Mouse (Mus musculus): ENCODE data around the gene Defb43.

Gene Defb43

GRCm38 (mm10) chr14:63011471-63011870 is at the start of gene Defb43:
Defb43 (plus strand) TSS chr14:63011771.
- DNase-seq = no peak

DNA sequence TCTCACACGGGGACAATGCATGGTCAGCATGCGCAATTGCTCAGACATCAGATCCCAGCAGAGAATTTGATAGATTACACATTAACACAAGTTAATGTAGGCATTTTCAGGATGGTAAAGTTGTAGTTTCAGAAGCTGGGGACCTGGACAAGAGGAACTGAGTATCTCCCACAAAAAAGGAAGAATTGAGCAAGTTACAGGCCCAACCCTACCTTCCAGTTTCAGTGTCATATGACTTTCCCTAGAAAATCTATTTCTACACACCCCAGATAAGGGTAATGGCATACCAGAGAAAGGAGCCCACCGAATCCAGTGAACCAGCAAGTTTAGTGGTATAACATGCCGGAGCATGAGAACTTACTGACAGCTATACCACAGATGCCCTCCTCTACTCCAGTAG is 47.9 kb upstream of the Defb43 start:
- no peak for DNase-seq

DNA sequence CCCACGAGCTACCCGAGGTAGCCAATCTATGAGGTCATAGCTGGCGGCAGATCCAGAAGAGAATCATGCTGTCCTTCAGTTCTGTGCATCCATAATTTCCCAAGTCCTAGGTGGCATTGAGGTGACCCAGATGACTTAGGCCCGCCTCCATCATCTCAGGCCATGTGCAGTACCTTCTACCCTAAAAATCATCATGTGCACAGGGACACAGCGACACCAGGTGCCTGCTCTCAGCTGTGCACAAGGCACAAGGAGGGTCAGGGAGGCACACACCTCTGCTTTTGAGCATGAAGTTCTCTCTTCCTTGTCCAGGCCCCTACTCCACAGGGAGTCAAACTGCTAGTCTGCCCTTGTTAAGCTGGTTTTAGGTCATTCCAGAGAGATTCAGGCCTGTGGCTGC is 46.2 kb upstream of the Defb43 start:
- DNase-seq = no peak

DNA sequence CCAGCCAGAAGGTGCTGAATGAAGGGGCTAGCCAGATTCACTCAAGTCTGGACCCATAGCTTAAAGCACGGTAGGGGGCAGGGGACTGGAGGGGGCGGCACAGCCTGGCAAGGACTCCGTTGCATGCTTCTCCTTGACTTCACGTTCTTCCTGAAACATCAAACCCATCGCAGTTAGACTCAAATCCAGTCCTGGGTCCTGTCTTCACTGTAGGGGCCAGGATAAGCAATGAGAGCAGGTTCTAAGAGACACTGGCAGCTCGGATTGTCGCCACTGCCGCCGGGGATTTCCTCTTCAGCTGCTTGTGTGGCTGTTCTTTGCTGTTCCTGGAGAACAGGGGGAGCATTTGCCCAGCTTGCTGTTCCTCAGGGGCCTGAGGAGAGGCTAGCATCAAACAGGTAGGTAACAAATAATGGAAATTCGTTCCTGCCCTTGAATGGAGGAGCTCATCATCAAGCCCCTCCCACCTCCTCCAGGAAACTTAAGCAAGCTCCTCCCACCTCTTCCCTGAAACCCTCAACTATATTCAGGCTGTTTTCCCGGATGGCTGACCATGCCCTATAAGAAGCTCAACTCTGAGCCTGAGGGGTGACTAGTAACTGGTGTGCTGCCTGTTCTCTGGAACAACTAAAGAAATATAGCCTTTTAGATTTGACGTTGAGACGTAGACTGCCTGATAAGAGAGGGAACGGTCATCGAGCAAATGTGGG is 45.6 kb upstream of the Defb43 start:
- no peak for DNase-seq

GRCm38 (mm10) chr14:62975046-62975445 is 36.5 kb upstream of the Defb43 start:
- peak; percentile 28 for DNase-seq

- DNase-seq = no peak
Measured at GRCm38 (mm10) chr14:62979815-62980214, 31.8 kb upstream of the Defb43 start.

- no peak for DNase-seq
Measured at GRCm38 (mm10) chr14:62984410-62984809, 27.2 kb upstream of the Defb43 start, which contains the start of gene Defb48. Defb48 (minus strand) TSS chr14:62984510.

DNA sequence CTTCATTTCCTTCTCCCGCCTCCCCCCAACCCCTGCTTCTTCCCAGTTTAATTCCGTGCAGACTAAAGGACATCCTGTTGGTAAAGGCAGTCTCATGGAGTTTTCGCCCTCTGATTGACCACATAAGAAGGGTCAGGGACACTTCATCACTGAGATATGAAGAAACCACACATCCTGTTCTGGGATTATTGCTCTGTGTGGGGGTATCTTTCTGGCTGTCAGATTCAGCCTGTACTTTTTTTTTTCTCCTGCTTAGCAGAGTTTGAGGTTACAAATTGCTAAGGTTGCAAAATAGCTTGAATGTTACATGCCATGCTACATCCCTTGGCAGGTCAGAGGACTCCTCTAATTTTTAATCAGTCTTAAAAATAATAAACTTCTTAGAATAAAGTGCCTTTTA is 20.3 kb upstream of the Defb43 start:
- DNase-seq = no peak

DNA sequence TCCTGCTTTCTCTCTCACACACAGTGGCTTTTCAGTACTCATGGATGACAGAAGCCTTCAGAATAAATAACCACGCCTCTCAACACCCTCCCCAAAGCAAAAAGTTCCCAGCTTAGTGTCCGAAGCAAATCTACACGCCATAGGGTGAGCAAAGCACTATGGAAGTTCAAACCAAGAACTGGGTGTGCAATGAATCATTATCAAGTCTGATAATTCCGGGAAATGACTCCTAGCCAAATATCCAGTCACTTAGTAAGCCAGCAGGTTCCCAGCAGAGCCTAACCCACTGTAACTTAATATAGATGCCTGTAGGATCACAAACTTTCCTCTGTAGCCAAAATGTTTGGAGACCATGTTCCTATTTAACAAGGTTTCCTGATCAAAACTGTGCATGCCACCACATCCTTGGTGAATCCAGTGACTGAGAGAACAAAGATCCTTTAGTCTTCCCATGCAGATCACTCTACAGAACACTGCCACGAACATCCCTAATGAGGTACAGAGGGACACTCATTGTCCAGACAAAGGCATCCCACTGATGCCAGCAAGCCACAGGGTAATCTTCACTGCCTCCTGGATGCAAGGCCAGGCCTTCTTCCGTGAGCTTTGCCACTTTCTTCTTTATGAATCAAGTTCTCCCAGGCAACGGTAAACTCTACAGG is 19.6 kb upstream of the Defb43 start:
- peak; percentile 16 for DNase-seq

GRCm38 (mm10) chr14:62997777-62998176 is 13.8 kb upstream of the Defb43 start, which contains the start of gene Defb47:
Defb47 (plus strand) TSS chr14:62998077.
- no peak for DNase-seq

DNA sequence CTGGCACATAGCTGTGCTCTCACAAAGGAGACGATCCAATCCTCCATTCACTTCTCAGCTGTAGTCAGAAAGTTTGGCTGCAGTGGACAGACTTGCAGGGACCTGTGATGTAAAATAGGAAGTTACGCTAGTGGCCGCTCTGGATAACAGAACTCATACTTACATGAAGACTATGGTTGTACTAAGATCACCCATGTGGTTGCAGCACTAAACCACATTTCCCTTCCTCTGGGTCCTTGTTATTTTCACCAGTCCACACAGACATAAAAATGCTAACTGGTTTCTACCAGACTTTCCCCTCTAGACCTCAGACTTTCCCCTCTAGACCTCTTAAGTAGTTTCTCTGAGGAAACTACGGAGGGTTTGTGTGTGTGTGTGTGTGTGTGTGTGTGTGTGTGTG is 12.6 kb upstream of the Defb43 start:
- no peak for DNase-seq

DNA sequence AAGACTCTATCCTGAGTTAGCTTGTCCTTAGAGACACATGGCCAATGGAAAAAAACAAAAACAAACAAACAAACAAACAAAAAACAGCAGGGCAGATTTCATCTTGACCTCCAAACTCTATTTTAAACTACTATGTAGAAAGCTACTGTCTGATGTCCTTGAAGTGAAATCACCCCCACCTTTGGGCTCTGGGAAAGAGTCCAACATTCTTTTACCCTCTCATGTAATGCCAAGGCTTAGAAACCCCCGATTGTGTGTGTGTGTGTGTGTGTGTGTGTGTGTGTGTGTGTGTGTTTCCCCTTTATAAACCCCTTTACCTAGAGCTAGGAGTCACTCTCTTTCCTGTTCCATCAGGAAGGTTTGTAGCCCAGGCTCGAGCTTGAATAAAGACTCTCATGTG is 9.0 kb upstream of the Defb43 start:
- DNase-seq = no peak

DNA sequence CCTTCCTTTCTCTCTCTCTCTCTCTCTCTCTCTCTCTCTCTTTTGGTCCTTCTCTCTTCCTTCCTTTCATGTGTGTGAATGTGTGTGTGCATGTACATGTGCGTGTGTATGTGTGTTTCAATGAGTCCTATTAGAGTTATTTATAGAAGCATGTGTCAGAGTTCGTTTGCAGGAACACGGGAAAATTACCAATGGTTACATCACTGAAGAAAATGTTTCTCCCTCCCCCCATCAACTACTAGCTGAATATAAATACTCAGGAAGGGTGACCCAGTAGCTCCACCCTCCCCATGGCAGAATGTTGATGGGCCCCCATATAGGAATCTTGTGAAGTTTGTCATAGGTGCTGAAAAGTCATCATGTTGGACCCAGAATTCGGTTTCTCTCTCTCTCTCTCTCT is 1.5 kb downstream of the Defb43 start:
- no peak for DNase-seq

DNA sequence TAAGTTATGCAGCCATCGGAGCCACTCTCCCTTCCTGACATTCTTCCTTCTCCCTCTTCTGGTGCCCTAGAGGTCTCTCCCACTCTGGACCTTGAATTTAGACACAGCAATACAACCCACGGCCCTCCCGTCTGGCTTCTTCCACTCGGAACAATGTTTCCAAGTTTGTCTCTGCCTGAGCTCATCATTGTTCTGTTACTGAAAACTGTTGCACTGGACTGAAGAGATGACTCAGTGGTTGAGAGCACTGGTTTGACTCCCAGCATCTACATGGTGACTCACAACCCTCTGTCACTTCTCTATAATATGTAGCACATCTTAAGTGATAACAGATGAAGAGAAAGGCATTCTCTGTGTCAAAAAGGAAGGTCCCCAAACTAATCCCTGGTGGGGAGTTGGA is 3.1 kb downstream of the Defb43 start:
- DNase-seq = no peak

GRCm38 (mm10) chr14:63020524-63021156 is 9.1 kb downstream of the Defb43 start:
- no peak for DNase-seq

DNA sequence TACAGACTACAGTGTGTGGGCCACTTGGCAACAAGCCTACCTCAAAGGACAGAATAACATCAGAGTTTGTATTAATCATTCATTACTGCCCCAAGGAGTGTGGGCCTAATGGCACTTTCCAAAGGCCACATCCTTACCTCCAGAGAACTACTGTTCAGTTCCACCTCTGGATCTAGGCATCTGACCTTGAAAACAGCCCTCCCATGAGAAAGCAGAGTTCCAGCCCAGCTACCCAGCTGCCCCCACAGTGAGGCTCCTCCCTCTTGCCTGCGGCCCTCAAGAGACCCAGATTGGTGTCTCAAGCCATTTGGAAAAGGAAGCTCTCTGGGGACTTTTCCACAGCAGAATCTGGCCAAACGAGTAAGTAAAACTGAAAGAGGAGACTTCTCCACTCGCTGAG is 35.1 kb downstream of the Defb43 start, which contains the start of gene Defb42:
Defb42 (plus strand) TSS at position 301 of the 400 bp plus-strand sequence.
- no peak for DNase-seq

DNA sequence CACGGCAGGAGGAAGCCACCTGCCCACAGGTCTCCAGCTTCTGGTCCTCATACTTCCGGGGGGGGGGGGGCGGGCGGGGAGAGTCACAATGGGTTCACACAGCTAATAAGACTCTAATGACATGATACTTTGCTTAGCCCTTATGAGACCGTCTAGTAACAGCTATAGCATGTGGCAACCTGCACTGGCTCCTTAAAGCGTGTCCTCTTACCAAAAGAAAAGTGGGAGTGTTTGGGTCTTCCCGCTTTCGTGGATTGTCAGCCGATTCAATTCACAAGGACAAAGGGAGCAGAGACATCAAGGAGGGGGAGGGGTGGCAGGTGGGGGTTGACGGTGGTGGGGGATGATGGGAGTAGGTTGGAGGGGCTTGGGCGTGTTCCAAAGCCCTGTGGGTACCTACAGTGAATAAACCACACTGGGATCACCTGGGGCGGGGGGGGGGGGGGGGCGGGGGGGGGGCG is 38.4 kb downstream of the Defb43 start, which contains the start of gene Defb30:
Defb30 (minus strand) TSS at position 51 of the 461 bp plus-strand sequence.
- no peak for DNase-seq

DNA sequence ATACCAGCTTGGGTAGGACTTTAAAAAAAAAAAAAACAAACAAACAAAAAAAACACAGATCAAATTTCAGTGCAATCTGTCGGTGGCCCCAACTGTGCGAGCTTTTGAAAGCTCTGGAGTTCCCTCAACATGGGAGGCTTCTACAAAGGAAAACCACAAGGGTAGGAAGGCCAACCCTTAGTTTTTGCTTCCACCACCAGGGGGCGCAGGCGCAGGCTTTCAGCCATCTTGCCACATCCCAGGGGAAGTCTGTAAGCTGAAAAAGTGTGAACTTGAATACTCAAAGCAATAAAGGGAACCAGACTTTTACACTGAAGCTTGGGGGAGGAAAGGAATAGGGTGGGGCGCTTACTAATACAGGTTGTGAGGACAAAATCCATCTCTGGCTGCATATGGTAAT is 39.2 kb downstream of the Defb43 start:
- DNase-seq = no peak

- DNase-seq = peak; percentile 90
Measured at GRCm38 (mm10) chr14:63054729-63055128, 43.2 kb downstream of the Defb43 start.

- DNase-seq = no peak
Measured at GRCm38 (mm10) chr14:63060361-63060760, 48.8 kb downstream of the Defb43 start.

- DNase-seq = no peak
Measured at GRCm38 (mm10) chr14:63062184-63062583, 50.6 kb downstream of the Defb43 start.

DNA sequence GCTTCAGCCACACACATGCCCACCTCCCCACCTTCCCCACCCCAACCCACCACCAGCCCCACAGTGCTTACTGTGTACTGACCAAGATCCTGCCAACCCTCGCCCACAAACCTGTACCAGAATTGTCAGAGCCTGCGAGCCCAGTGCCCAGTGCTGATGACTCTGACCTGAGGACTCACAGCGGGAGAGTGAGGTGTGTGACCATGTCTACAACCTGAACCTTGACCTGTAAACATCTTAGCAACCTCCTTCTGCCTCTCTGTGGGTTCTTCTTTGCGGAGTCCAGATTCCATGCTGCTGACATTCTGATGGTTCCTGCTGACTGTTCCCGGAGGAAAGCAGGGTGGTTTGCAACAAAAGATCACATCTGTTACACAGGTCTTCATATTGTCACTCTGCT is 53.8 kb downstream of the Defb43 start:
- no peak for DNase-seq

DNA sequence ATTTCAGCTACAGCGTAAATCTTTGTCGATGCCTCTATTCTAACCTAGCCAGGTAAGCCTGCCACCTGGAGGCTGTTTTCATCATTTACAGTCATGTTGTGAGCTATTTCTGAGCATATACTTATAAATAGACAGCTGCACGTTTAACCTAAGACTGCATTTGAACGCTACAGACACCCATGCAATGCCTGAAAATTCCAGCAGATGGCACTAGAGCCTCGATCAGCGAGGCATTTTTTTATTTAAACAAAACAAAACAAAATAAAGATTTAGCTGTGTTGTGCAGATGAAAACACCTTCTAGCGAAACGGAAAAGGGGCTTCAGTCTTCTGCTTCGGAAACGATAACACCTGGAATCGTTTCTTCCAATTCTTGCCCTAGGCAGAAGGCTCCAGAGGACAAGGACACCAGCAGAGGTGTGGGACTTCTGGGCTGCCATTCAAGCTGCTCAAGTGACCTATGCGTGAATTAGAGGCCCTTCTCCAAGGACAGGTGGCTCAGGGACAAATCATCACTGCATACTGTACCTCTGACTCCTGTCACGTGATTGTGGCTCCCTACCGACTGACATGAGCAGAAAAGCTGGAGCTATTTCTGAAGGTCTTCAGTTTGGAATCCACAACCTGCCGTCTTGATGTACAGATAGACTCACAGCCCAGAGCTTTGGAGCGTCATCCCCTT is 55.2 kb downstream of the Defb43 start:
- no peak for DNase-seq

Measured in layer of hippocampus, adult 9-11 months (tissue).